Mouse (Mus musculus) liver, postnatal 0 days (tissue): ENCODE data around the gene Pwwp2b.

Source experiments
- CTCF ChIP-seq: sonication (generic); IDR thresholded peaks from 2 replicates; pipeline ENCODE4 v1.5.1; 2016; ENCODE audit warnings: antibody characterized with exemption, low read depth
- EP300 ChIP-seq: IDR thresholded peaks from 2 replicates; pipeline ENCODE4 v1.6.1; 2016; ENCODE audit warnings: antibody characterized with exemption, low read depth, mild to moderate bottlenecking

GRCm38 (mm10) chr7:139212754-139213745 is 35.2 kb upstream of the Pwwp2b start, which contains the start of the genes Lrrc27 and Stk32c:
- 0 out of 2 replicates have a peak, but pooled peaks have one; percentile 10 for TF ChIP-seq CTCF
- no peak for TF ChIP-seq EP300
